Mouse (Mus musculus): ENCODE measurements at regions not wholly inside any gene's neighbourhood (a gene's known extent, or its start where the extent isn't known, plus 50 kb on each side); places are given as distances from the start of the nearest gene placed in this dataset.

GRCm38 (mm10) chr3:143138952-143139351, 257.1 kb upstream of the Pkn2 start:
- no peak for DNase-seq

GRCm38 (mm10) chr3:143134528-143134927, 252.7 kb upstream of the Pkn2 start:
- no peak for DNase-seq

GRCm38 (mm10) chr3:143107733-143108291, 226.0 kb upstream of the Pkn2 start:
- no peak for DNase-seq

GRCm38 (mm10) chr3:143104734-143105133, 222.9 kb upstream of the Pkn2 start:
- DNase-seq, result no peak

- DNase-seq, result peak; percentile 75
Observed at GRCm38 (mm10) chr3:143103333-143103732, 221.5 kb upstream of the Pkn2 start.

- DNase-seq, result peak; percentile 18
Observed at GRCm38 (mm10) chr3:143100810-143101645, 219.2 kb upstream of the Pkn2 start.

- DNase-seq, result no peak
Observed at GRCm38 (mm10) chr3:143100203-143100602, 218.4 kb upstream of the Pkn2 start.

GRCm38 (mm10) chr3:143092206-143092605, 210.4 kb upstream of the Pkn2 start:
- no peak for DNase-seq

- DNase-seq, result peak; percentile 41
Observed at GRCm38 (mm10) chr3:143090886-143091285, 209.1 kb upstream of the Pkn2 start.

GRCm38 (mm10) chr3:143090316-143090715, 208.5 kb upstream of the Pkn2 start:
- DNase-seq, result no peak

- DNase-seq, result no peak
Observed at GRCm38 (mm10) chr3:143087786-143088185, 206.0 kb upstream of the Pkn2 start.

GRCm38 (mm10) chr3:143078310-143078709, 196.5 kb upstream of the Pkn2 start:
- DNase-seq, result peak; percentile 52

GRCm38 (mm10) chr3:143071839-143072373, 190.1 kb upstream of the Pkn2 start:
- peak; percentile 60 for DNase-seq

- DNase-seq, result peak; percentile 32
Observed at GRCm38 (mm10) chr3:143054858-143055257, 173.1 kb upstream of the Pkn2 start.

GRCm38 (mm10) chr3:143053286-143053993, 171.6 kb upstream of the Pkn2 start:
- DNase-seq, result peak; percentile 53

GRCm38 (mm10) chr3:143040666-143041065, 158.9 kb upstream of the Pkn2 start:
- peak; percentile 75 for DNase-seq

GRCm38 (mm10) chr3:143036108-143036507, 154.3 kb upstream of the Pkn2 start:
- no peak for DNase-seq

- no peak for DNase-seq
Observed at GRCm38 (mm10) chr3:143034588-143034987, 152.8 kb upstream of the Pkn2 start.

GRCm38 (mm10) chr3:143022486-143022885, 140.7 kb upstream of the Pkn2 start:
- no peak for DNase-seq

- no peak for DNase-seq
Observed at GRCm38 (mm10) chr3:143021159-143021871, 139.5 kb upstream of the Pkn2 start.

GRCm38 (mm10) chr3:143017480-143017879, 135.7 kb upstream of the Pkn2 start:
- no peak for DNase-seq

GRCm38 (mm10) chr3:143016758-143017157, 135.0 kb upstream of the Pkn2 start:
- no peak for DNase-seq

- DNase-seq, result no peak
Observed at GRCm38 (mm10) chr3:143014421-143014820, 132.6 kb upstream of the Pkn2 start.
